Mouse (Mus musculus) CH12.LX (cell line): Measurements from ENCODE around the gene Tpo. TPM values are rescaled to one million over a fixed set of nuclear protein-coding genes. Genes with fewer than 3 reads are reported as not detected.

Experiments used
- DNase-seq: peaks from one replicate; pipeline ENCODE4 v3.0.0-alpha.2; 2013; ENCODE audit errors: extremely low read depth
- H3K27ac ChIP-seq: 2 replicates; pipeline ENCODE4 v1.5.1; 2012; ENCODE audit warnings: low read depth, mild to moderate bottlenecking, control low read depth, moderate library complexity; ENCODE audit not compliant: insufficient read depth
- H3K27me3 ChIP-seq: replicated peaks from 2 replicates; pipeline ENCODE3; 2012; ENCODE audit warnings: inconsistent platforms
- H3K36me3 ChIP-seq, 2 experiments: replicated peaks in 1 of 2; 2 replicates each; pipeline versions ENCODE3 to v1.6.1; 2012; ENCODE audit warnings: inconsistent platforms in 1 of 2, low read length in 1 of 2, mild to moderate bottlenecking in 1 of 2, mixed read lengths in 1 of 2, moderate library complexity in 1 of 2; ENCODE audit not compliant: control insufficient read depth in 1 of 2, insufficient read depth in 1 of 2
- H3K4me1 ChIP-seq, 2 experiments: 2 replicates each; pipeline ENCODE4 v1.6.1; 2012; ENCODE audit warnings: inconsistent platforms in 1 of 2, moderate library complexity in 1 of 2; ENCODE audit not compliant: insufficient read depth in 2 of 2, control insufficient read depth in 1 of 2
- H3K4me2 ChIP-seq: 2 replicates; pipeline ENCODE4 v1.6.1; 2012; ENCODE audit warnings: low read depth, mild to moderate bottlenecking, control low read depth; ENCODE audit not compliant: poor library complexity, insufficient read depth, severe bottlenecking
- H3K4me3 ChIP-seq, 3 experiments: fragments of 150-350 bp in 1 of 3; sonication (generic) in 1 of 3; replicated peaks in 1 of 3; 2 replicates each; pipeline versions ENCODE3 to v1.5.1; 2011 to 2012; ENCODE audit warnings: low read depth in 2 of 3, low read length in 2 of 3, mild to moderate bottlenecking in 2 of 3, moderate library complexity in 2 of 3, control low read depth in 1 of 3, improper control_type of control experiment in 1 of 3, inconsistent platforms in 1 of 3, mixed read lengths in 1 of 3; ENCODE audit not compliant: poor library complexity in 1 of 3
- H3K79me2 ChIP-seq: replicated peaks from 2 replicates; pipeline ENCODE4 v1.6.1; 2012; ENCODE audit warnings: mild to moderate bottlenecking, moderate library complexity; ENCODE audit not compliant: control insufficient read depth, poor library complexity, insufficient read depth, severe bottlenecking; ENCODE audit errors: extremely low read depth
- H3K9ac ChIP-seq: 2 replicates; pipeline ENCODE4 v1.6.1; 2012; ENCODE audit warnings: low read depth, mild to moderate bottlenecking, control low read depth, moderate library complexity; ENCODE audit not compliant: insufficient read depth
- H3K9me3 ChIP-seq: replicated peaks from 2 replicates; pipeline ENCODE3; 2012; ENCODE audit warnings: low read length, inconsistent platforms, mixed read lengths
- BHLHE40 ChIP-seq: IDR thresholded peaks from 2 replicates; pipeline ENCODE4 v1.6.1; 2011; ENCODE audit warnings: mild to moderate bottlenecking, low read depth, low read length, improper control_type of control experiment
- CHD2 ChIP-seq: IDR thresholded peaks from 2 replicates; pipeline ENCODE4 v1.6.1; 2011; ENCODE audit warnings: low read length, improper control_type of control experiment
- CTCF ChIP-seq, 2 experiments: IDR thresholded peaks in 1 of 2; conservative IDR thresholded peaks in 1 of 2; 2 replicates each; pipeline ENCODE4 v1.5.1; 2011 to 2012; ENCODE audit warnings: low read depth in 2 of 2, low read length in 2 of 2, improper control_type of control experiment in 1 of 2, inconsistent platforms in 1 of 2, mild to moderate bottlenecking in 1 of 2, moderate library complexity in 1 of 2
- E2F4 ChIP-seq: IDR thresholded peaks from 2 replicates; pipeline ENCODE4 v1.6.1; 2011; ENCODE audit warnings: low read depth, low read length, improper control_type of control experiment; ENCODE audit not compliant: insufficient replicate concordance
- ELF1 ChIP-seq: IDR thresholded peaks from 2 replicates; pipeline ENCODE4 v1.6.1; 2014; ENCODE audit warnings: low read depth, mild to moderate bottlenecking, inconsistent platforms, low read length, improper control_type of control experiment
- EP300 ChIP-seq: IDR thresholded peaks from 2 replicates; pipeline ENCODE4 v1.6.1; 2011; ENCODE audit warnings: low read length, improper control_type of control experiment
- GABPA ChIP-seq: IDR thresholded peaks from 2 replicates; pipeline ENCODE4 v1.6.1; 2012; ENCODE audit warnings: low read depth, low read length, improper control_type of control experiment, inconsistent platforms; ENCODE audit not compliant: insufficient replicate concordance
- HCFC1 ChIP-seq: IDR thresholded peaks from 2 replicates; pipeline ENCODE4 v1.6.1; 2012; ENCODE audit warnings: low read depth, mild to moderate bottlenecking, inconsistent platforms, low read length, improper control_type of control experiment
- IRF4 ChIP-seq: IDR thresholded peaks from 2 replicates; pipeline ENCODE4 v1.6.1; 2014; ENCODE audit warnings: low read depth, mild to moderate bottlenecking, inconsistent platforms, low read length, improper control_type of control experiment
- JUN ChIP-seq: IDR thresholded peaks from 2 replicates; pipeline ENCODE4 v1.6.1; 2011; ENCODE audit warnings: low read depth, mild to moderate bottlenecking, low read length, improper control_type of control experiment, moderate library complexity; ENCODE audit not compliant: insufficient read depth
- JUND ChIP-seq: conservative IDR thresholded peaks from 2 replicates; pipeline ENCODE4 v1.6.1; 2011; ENCODE audit warnings: low read depth, low read length, improper control_type of control experiment
- MAFK ChIP-seq: IDR thresholded peaks from 2 replicates; pipeline ENCODE4 v1.6.1; 2011; ENCODE audit warnings: low read length, improper control_type of control experiment; ENCODE audit not compliant: insufficient replicate concordance
- MXI1 ChIP-seq: IDR thresholded peaks from 2 replicates; pipeline ENCODE4 v1.6.1; 2011; ENCODE audit warnings: mild to moderate bottlenecking, low read depth, low read length, improper control_type of control experiment
- PAX5 ChIP-seq: IDR thresholded peaks from 2 replicates; pipeline ENCODE4 v1.6.1; 2012; ENCODE audit warnings: low read length, inconsistent platforms, mixed read lengths
- POLR2A ChIP-seq: IDR thresholded peaks from 2 replicates; pipeline ENCODE4 v1.6.1; 2011; ENCODE audit warnings: low read depth, mild to moderate bottlenecking, improper control_type of control experiment, low read length
- RAD21 ChIP-seq: IDR thresholded peaks from 2 replicates; pipeline ENCODE4 v1.6.1; 2011; ENCODE audit warnings: low read depth, mild to moderate bottlenecking, low read length, improper control_type of control experiment, moderate library complexity
- RCOR1 ChIP-seq: conservative IDR thresholded peaks from 2 replicates; pipeline ENCODE4 v1.6.1; 2012; ENCODE audit warnings: low read depth, mild to moderate bottlenecking, inconsistent platforms, low read length, improper control_type of control experiment
- SIN3A ChIP-seq: IDR thresholded peaks from 2 replicates; pipeline ENCODE4 v1.6.1; 2012; ENCODE audit warnings: low read length, improper control_type of control experiment, inconsistent platforms
- TBP ChIP-seq: conservative IDR thresholded peaks from 2 replicates; pipeline ENCODE4 v1.6.1; 2011; ENCODE audit warnings: low read depth, low read length, improper control_type of control experiment
- USF1 ChIP-seq: IDR thresholded peaks from 2 replicates; pipeline ENCODE4 v1.6.1; 2014; ENCODE audit warnings: low read depth, mild to moderate bottlenecking, inconsistent platforms, low read length, improper control_type of control experiment
- USF2 ChIP-seq: conservative IDR thresholded peaks from 2 replicates; pipeline ENCODE4 v1.6.1; 2011; ENCODE audit warnings: low read depth, low read length, improper control_type of control experiment
- ZC3H11A ChIP-seq: IDR thresholded peaks from 2 replicates; pipeline ENCODE4 v1.6.1; 2012; ENCODE audit warnings: low read depth, mild to moderate bottlenecking, inconsistent platforms, low read length, improper control_type of control experiment
- ZKSCAN1 ChIP-seq: IDR thresholded peaks from 2 replicates; pipeline ENCODE4 v1.6.1; 2012; ENCODE audit warnings: low read depth, inconsistent platforms, low read length, improper control_type of control experiment, borderline replicate concordance
- ZMIZ1 ChIP-seq: IDR thresholded peaks from 2 replicates; pipeline ENCODE4 v1.6.1; 2012; ENCODE audit warnings: low read depth, mild to moderate bottlenecking, inconsistent platforms, low read length, improper control_type of control experiment
- dilution Hi-C: fragments of 300-500 bp; cut with MboI; formaldehyde crosslinking; loops from 2 replicates; pipeline ENCODE4 v1.14.3; 2020; ENCODE audit warnings: low sequenced_read_pairs; ENCODE audit not compliant: extremely low pct_unique_long_range_greater_than_20kb, extremely low pct_ligation_motif_present
- in situ Hi-C: fragments of 300-500 bp; cut with MboI; formaldehyde crosslinking; loops from 3 replicates; pipeline ENCODE4 v1.14.3; 2019; ENCODE audit warnings: low sequenced_read_pairs, low pct_ligation_motif_present, low pct_unique_long_range_greater_than_20kb, mixed read lengths
- polyA plus RNA-seq: library from polyadenylated mRNA; unstranded; fragments of >175 nt; gene quantifications from 2 replicates; pipeline ENCODE4 v1.2.1, GENCODE M21; 2012; ENCODE audit warnings: low read depth; ENCODE audit not compliant: insufficient read length
- total RNA-seq, 2 experiments: library from RNA; depleted of rRNA; stranded (reverse); fragments of 300-350 nt in 1 of 2; fragments of >200 nt in 1 of 2; gene quantifications; 2 replicates each; pipeline ENCODE4 v1.2.3; 2012 to 2014

The Tpo gene
- total and polyA plus RNA-seq, 3 experiments, result not detected

DNA sequence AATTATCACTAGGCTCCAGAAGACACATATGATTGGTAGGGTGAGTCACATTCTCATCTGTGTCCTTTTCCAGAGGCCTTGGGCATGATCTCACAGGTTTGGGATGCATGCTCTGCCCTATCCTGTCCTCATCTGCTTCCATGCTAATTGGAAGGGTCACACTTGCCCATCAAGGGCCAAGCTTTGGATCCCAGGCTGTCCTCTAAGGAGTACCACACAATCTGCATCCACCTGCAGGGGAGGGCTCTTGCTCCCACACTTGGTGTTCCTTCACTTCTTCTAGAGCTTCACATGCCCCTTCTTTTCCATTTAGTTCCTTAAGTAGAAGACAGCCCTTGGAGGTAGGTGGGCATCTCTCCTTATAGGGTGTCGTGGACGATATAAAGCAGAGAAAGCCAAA lies 20.2 kb downstream of the Tpo start:
- TF ChIP-seq JUN, result no peak
- no peak for TF ChIP-seq CTCF (conservative IDR thresholded peaks at IDR 0.05 in 1 of 2, IDR thresholded peaks at IDR 0.05 in 1 of 2; ENCODE audit: low read depth in 2 of 2, low read length in 2 of 2)
- TF ChIP-seq CHD2, result no peak
- TF ChIP-seq ZC3H11A, result no peak
- no peak for TF ChIP-seq EP300
- TF ChIP-seq USF2, result no peak
- no peak for TF ChIP-seq ZMIZ1
- no peak for TF ChIP-seq USF1
- TF ChIP-seq PAX5, result no peak
- TF ChIP-seq MXI1, result no peak
- no peak for TF ChIP-seq MAFK
- no peak for TF ChIP-seq GABPA
- H3K27me3 ChIP-seq, result no peaks in the 10 kb centered on the region
- H3K27ac ChIP-seq, result no peak overlapping the region
- no peaks in the 10 kb centered on the region for H3K36me3 ChIP-seq
- H3K79me2 ChIP-seq, result no peaks in the 10 kb centered on the region
- H3K9me3 ChIP-seq, result no peaks in the 10 kb centered on the region
- no peak overlapping the region for H3K9ac ChIP-seq
- no peak for DNase-seq
- dilution Hi-C loops (no loop called here), in situ Hi-C loops (no loop called here)
- no peak overlapping the region for H3K4me2 ChIP-seq
- no peak overlapping the region for H3K4me3 ChIP-seq
- H3K4me1 ChIP-seq, result no peaks in the 10 kb centered on the region

DNA sequence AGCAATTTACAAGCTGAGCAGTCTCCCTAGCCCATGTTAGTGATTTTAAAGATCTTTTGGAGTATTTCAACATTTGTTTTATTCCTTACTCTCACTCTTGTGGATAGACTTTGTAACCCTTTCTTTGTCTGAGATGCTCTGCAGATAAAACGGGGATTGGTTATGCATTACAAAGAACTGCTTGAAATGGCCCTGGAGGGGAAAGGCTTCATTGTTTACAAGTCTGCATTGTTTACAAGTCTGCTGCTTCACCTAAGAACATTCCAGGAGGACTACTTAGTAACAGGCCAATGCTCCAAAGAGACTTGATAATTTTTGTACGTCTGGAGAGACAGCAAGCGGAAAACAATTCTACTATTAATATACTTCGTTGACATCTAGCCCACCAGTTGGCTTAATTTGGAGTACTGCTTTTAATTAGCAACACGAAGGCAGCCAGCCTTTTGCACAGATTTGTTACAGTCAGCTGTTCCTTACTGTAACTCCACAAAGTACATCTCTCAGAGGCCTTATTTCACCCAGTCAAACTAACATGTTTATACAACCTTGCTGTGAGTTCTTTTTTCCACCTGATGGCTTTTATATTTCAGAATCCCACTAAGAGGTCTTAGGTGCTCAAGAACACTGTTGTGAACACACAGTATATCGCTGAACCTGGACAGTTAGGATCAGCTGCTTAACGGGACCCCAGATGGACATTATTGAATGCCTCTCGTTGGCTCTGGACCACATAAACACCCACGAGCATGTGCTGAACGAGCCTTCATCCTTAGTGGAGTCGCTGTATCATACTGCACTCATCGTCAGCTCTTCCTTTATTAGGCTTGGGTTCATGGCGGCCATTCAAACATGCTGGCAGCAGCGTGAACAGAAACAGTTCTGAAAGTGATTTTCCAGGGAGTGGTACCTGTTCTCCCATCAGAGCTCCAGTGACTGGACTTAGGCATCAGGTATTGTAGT lies 22.5 kb downstream of the Tpo start:
- H3K27ac ChIP-seq, result no peak overlapping the region
- H3K9me3 ChIP-seq, result no peaks in the 10 kb centered on the region
- no peak overlapping the region for H3K4me2 ChIP-seq
- H3K4me1 ChIP-seq, result no peaks in the 10 kb centered on the region
- H3K9ac ChIP-seq, result no peak overlapping the region
- no peaks in the 10 kb centered on the region for H3K27me3 ChIP-seq
- dilution Hi-C loops, result no loop called here
- H3K4me3 ChIP-seq, result no peak overlapping the region
- no peak for DNase-seq
- in situ Hi-C loops, result no loop called here
- no peaks in the 10 kb centered on the region for H3K36me3 ChIP-seq
- TF ChIP-seq IRF4 (no peak), HCFC1 (no peak), JUND (no peak), E2F4 (no peak), ZMIZ1 (no peak), ELF1 (no peak), BHLHE40 (no peak), ZKSCAN1 (no peak), RAD21 (no peak), SIN3A (no peak), MAFK (no peak), POLR2A (no peak), RCOR1 (no peak), TBP (no peak)
- H3K79me2 ChIP-seq, result no peaks in the 10 kb centered on the region
